Mouse (Mus musculus): Measurements from ENCODE around the gene Emilin3.

GRCm38 (mm10) chr2:160942443-160942842 is 30.3 kb upstream of the Emilin3 start:
- TF ChIP-seq CTCF (IDR thresholded peaks at IDR 0.05; ENCODE audit: low read depth, low read length) (no peak), POLR2A (IDR thresholded peaks at IDR 0.05; ENCODE audit: insufficient read depth, low read length) (no peak)

All from ES-Bruce4 (cell line).